Mouse (Mus musculus) liver, embryonic 12.5 days (tissue): ENCODE data around the gene Fdx1. TPM values are rescaled to one million over a fixed set of nuclear protein-coding genes. Genes with fewer than 3 reads are reported as not detected.

ENCODE experiments used
- ATAC-seq: fragments of 200-750 bp; cut with Nextera tagmentation; 2 replicates; pipeline ENCODE4 v1.8.0; 2017; ENCODE audit warnings: moderate number of reproducible peaks, mild to moderate bottlenecking, moderate library complexity
- H3K27ac ChIP-seq: fragments of 300-500 bp; sonication (generic); 2 replicates; pipeline ENCODE4 v1.5.1; 2016; ENCODE audit warnings: mild to moderate bottlenecking
- H3K27me3 ChIP-seq: fragments of 300-500 bp; sonication (generic); replicated peaks from 2 replicates; pipeline ENCODE4 v1.6.1; 2016; ENCODE audit warnings: mild to moderate bottlenecking, moderate library complexity
- H3K36me3 ChIP-seq: fragments of 300-500 bp; sonication (generic); 2 replicates; pipeline ENCODE4 v1.6.1; 2016; ENCODE audit warnings: mild to moderate bottlenecking, moderate library complexity
- H3K4me1 ChIP-seq: fragments of 300-500 bp; sonication (generic); 2 replicates; pipeline ENCODE4 v1.6.1; 2016
- H3K4me2 ChIP-seq: fragments of 300-500 bp; sonication (generic); 2 replicates; pipeline ENCODE4 v1.6.1; 2016; ENCODE audit warnings: mild to moderate bottlenecking, moderate library complexity
- H3K4me3 ChIP-seq: fragments of 300-500 bp; sonication (generic); 2 replicates; pipeline ENCODE4 v1.5.1; 2016; ENCODE audit warnings: mild to moderate bottlenecking, moderate library complexity
- H3K9ac ChIP-seq: fragments of 300-500 bp; sonication (generic); 2 replicates; pipeline ENCODE4 v1.6.1; 2016; ENCODE audit warnings: mild to moderate bottlenecking, moderate library complexity
- H3K9me3 ChIP-seq: fragments of 300-500 bp; sonication (generic); replicated peaks from 2 replicates; pipeline ENCODE4 v1.6.1; 2016; ENCODE audit warnings: mild to moderate bottlenecking, moderate library complexity
- WGBS: fragments of 180-500 bp; shearing (Covaris S2); methylation state at CpG from one replicate; pipeline ENCODE4 v1.1.7; 2016; ENCODE audit not compliant: insufficient replicate concordance; 5-methylcytosine and 5-hydroxymethylcytosine counted together
- polyA plus RNA-seq: library from polyadenylated mRNA; unstranded; fragments of >200 nt; fragmentation: Nextera tagmentation; extraction: Ambion mirVana; gene quantifications from 2 replicates; pipeline ENCODE4 v1.2.1, GENCODE M21; 2016

Gene Fdx1
- polyA plus RNA-seq, 1 experiment from 2014 or later: 34.4 TPM

DNA sequence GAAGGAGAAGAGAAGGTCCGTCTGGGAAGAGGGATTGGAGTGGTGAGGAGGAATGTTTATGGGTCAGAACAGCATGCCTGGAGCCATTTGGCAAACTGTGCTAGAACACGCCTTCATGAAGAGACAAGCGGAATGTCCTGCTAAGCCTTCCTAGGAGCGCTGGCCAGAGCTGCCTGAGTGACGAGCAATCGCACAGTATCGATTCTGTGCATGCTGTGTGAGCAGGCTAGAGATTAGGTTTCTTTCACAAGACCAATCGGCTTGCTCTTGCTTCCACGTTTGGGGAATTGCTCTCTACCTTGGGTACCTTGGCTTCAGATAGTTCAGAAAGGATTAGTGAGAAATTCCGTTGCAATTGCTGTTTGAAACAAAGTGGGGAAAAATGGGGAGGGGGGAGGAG, 35.2 kb downstream of the Fdx1 start:
- Histone ChIP-seq H3K4me2 (no peak overlapping the region), H3K4me1 (peaks cover 18% of the 10 kb centered on the region; the same call in 1 of the 2 replicates)
- 61% methylated on average over 10 of the region's 10 CpGs for WGBS

DNA sequence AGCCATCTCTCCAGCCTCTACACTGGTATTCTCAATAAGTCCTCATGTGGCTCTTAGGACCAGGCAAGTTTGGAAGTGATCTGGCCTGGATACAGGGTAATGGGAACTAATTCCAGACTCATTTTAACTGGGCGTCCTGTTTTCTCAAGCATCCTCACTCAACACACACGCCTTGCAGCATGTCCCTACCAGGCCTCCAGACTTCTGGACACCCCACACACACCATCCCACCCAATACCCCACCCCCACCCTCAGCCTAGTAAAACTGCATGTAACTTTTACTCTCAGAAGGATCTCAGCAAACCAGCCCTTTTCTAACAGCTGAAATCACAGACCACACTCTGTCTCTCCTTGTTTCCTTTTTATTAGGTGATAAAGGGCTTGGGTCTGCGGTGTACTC, 35.7 kb downstream of the Fdx1 start:
- H3K36me3 ChIP-seq: no peaks in the 10 kb centered on the region
- H3K4me1 ChIP-seq: peaks cover 18% of the 10 kb centered on the region; the same call in 1 of the 2 replicates
- WGBS: 60% methylated on average over 3 of the region's 3 CpGs
- H3K4me2 ChIP-seq: no peak overlapping the region
- no peaks in the 10 kb centered on the region for H3K27me3 ChIP-seq
- no peak for ATAC-seq
- no peak overlapping the region for H3K4me3 ChIP-seq
- H3K9ac ChIP-seq: no peak overlapping the region
- no peaks in the 10 kb centered on the region for H3K9me3 ChIP-seq
- no peak overlapping the region for H3K27ac ChIP-seq

More for the DNA sequence above, 35.2 kb downstream of the Fdx1 start:
- ATAC-seq: no peak
- H3K27ac ChIP-seq: no peak overlapping the region
- H3K9ac ChIP-seq: no peak overlapping the region
- no peaks in the 10 kb centered on the region for H3K9me3 ChIP-seq
- H3K36me3 ChIP-seq: no peaks in the 10 kb centered on the region
- no peak overlapping the region for H3K4me3 ChIP-seq
- no peaks in the 10 kb centered on the region for H3K27me3 ChIP-seq

DNA sequence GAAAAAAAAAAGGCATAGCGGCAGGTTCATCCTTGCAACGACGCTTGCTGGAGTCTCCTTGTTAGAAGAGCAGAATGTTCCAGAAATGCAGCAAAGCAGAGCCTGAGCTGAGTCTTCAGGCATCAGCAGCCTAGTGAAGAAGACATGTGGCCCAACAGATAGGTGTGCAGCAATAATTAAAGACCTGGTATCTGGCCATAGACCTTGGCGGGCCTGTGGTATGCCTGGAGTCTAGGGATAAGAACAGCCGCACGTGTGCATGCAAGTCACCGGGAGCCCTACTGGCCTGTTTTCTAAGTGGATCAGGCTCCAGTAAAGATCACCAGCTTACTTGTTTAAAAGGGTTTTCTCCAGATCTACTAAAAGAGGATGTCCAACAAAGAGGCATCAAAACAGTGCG, 36.7 kb downstream of the Fdx1 start:
- no peak overlapping the region for H3K9ac ChIP-seq
- H3K4me1 ChIP-seq: peaks cover 18% of the 10 kb centered on the region; the same call in 1 of the 2 replicates
- no peak overlapping the region for H3K27ac ChIP-seq
- no peak overlapping the region for H3K4me3 ChIP-seq
- no peak overlapping the region for H3K4me2 ChIP-seq
- no peaks in the 10 kb centered on the region for H3K36me3 ChIP-seq
- H3K9me3 ChIP-seq: no peaks in the 10 kb centered on the region
- WGBS: 69% methylated on average over 8 of the region's 8 CpGs
- H3K27me3 ChIP-seq: no peaks in the 10 kb centered on the region
- 0 out of 2 replicates have a peak, but pooled peaks have one; percentile 42 for ATAC-seq

DNA sequence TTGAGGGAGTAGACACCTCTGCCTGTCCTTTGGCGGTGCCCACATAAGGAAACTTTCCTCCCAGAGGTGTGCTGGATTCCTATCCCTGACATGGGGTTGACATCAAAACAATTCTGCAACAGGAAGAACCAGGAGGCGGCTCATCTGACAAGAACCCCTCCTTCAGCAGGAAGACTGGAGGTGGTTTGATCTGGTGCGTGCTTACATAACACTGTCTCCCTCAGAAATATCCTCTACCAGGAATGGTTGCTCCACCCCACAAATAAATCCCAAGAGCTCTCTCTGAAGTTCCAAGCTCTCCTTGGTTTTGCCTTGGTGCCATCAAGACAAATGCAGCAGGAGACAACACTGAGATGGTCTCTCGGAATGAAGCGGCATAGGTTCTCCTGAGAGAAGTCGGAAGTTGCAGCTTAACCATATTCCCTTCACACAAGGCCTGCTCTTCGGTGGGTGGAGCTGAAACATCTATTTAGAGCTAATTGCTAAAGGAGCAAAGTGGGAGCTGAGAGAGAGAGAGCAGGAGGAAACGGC, 38.7 kb downstream of the Fdx1 start:
- ATAC-seq: no peak
- Histone ChIP-seq H3K4me2 (no peak overlapping the region), H3K9me3 (no peaks in the 10 kb centered on the region), H3K9ac (no peak overlapping the region), H3K27me3 (no peaks in the 10 kb centered on the region), H3K36me3 (no peaks in the 10 kb centered on the region), H3K4me1 (peaks cover 11% of the 10 kb centered on the region; the same call in 1 of the 2 replicates), H3K4me3 (no peak overlapping the region), H3K27ac (no peak overlapping the region)
- WGBS: 62% methylated on average over 8 of the region's 8 CpGs

DNA sequence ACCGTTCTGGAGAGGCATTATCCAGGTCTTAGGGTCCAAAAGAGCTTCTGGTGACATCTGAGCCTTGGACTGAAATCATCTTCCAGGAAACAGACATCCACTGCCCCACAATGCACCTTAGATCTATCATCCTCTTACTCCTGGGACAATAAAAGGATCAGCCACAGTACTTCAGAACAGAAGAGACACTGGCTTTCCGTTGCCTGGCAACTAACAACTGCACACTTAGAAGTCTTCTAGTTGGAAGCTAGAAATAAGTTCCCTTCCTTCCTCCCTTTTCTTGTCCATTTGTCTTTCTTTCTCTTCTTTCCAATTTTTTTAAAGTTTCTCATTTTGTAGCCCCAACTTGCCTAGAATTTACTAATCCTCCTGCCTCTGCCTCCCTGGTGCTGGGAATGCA, 40.6 kb downstream of the Fdx1 start:
- H3K4me2 ChIP-seq: no peak overlapping the region
- H3K4me1 ChIP-seq: peaks cover 2% of the 10 kb centered on the region; the same call in 1 of the 2 replicates
- H3K9ac ChIP-seq: no peak overlapping the region
- H3K27ac ChIP-seq: no peak overlapping the region
- no peak for ATAC-seq
- H3K9me3 ChIP-seq: no peaks in the 10 kb centered on the region
- WGBS: 79% methylated on average over 2 of the region's 2 CpGs
- H3K36me3 ChIP-seq: no peaks in the 10 kb centered on the region
- H3K4me3 ChIP-seq: no peak overlapping the region
- no peaks in the 10 kb centered on the region for H3K27me3 ChIP-seq

DNA sequence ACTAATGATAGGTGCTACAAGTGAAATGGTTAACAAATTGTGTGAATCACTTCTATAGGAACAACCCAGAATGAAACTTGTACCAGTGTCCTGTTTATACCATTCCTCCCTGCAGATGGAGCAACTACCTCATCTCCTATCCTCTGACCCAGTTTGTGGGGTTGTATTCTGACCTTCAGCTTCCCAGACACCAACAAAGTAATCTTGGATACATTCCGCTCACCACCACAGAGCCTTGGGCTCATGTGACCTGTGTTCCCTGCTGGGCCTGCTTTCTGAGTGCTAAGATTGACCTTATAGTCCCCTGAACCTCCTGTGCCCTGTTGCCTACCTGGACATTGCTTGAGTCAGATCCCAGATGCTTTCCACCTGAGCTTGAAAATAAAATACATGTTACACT, 47.8 kb downstream of the Fdx1 start:
- H3K9ac ChIP-seq: no peak overlapping the region
- H3K9me3 ChIP-seq: no peaks in the 10 kb centered on the region
- no peak for ATAC-seq
- no peaks in the 10 kb centered on the region for H3K4me1 ChIP-seq
- H3K4me2 ChIP-seq: no peak overlapping the region
- H3K4me3 ChIP-seq: no peak overlapping the region
- WGBS: 76% methylated on average over 1 of the region's 1 CpGs
- H3K36me3 ChIP-seq: no peaks in the 10 kb centered on the region
- H3K27me3 ChIP-seq: no peaks in the 10 kb centered on the region
- H3K27ac ChIP-seq: no peak overlapping the region

DNA sequence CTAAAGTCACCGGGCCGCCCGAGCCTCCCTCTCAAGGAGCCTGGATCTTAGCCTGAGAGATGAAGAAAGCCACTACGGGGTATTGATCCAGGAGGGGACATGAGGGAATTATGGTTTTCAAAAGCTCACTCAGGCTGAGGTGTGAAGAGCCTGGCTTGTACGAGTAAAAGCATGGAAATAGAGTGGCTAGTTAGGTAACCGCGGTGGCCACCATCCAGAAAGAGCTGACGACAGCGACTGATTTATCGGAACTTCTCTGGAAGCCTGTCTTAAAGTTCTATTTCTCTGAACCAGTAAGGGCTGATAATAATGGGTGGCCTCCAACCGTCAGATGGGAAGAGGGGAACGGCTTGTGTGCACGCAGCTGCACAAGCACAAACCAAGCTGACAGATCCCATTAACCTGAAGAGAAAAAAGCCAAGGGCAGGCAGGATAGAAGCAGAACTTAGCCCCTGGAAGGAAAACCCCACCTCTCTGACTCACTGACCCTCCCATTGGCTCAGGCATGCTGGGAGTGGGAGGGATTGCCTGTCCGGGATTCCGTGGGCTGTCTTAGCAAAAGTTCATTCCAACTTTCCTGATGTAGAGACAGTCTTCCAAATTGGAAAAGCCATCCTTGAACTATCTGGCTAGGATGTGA, 48.8 kb downstream of the Fdx1 start:
- Histone ChIP-seq H3K4me1 (no peaks in the 10 kb centered on the region), H3K4me3 (no peak overlapping the region), H3K36me3 (no peaks in the 10 kb centered on the region), H3K27ac (no peak overlapping the region), H3K9me3 (no peaks in the 10 kb centered on the region), H3K9ac (no peak overlapping the region), H3K4me2 (no peak overlapping the region), H3K27me3 (no peaks in the 10 kb centered on the region)
- 66% methylated on average over 15 of the region's 15 CpGs for WGBS
- no peak for ATAC-seq

DNA sequence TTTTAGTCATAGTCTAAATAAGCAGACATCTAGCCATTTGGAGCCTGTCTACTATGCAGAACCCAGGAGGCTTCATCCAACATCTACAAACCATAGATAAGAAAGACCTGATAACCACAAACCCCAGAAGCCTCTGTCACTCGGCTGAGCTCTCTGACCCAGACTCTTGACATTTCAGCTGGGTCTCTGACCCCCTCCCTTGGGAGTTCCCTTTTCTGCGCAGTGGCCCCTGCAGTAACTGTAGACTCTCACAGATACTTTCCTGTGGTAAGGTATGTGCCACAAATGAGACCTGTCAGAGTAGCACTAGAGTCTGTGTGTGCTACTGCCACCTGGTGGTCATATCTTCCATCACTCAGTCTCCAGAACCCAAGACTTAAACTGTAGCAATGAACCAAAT, 54.5 kb downstream of the Fdx1 start:
- ATAC-seq: 0 out of 2 replicates have a peak, but pooled peaks have one; percentile 30
- H3K9me3 ChIP-seq: no peaks in the 10 kb centered on the region
- no peak overlapping the region for H3K4me2 ChIP-seq
- H3K36me3 ChIP-seq: no peaks in the 10 kb centered on the region
- H3K27ac ChIP-seq: no peak overlapping the region
- no peaks in the 10 kb centered on the region for H3K27me3 ChIP-seq
- no peak overlapping the region for H3K9ac ChIP-seq
- no peak overlapping the region for H3K4me3 ChIP-seq
- H3K4me1 ChIP-seq: no peaks in the 10 kb centered on the region
- 2% methylated on average over 2 of the region's 2 CpGs for WGBS

DNA sequence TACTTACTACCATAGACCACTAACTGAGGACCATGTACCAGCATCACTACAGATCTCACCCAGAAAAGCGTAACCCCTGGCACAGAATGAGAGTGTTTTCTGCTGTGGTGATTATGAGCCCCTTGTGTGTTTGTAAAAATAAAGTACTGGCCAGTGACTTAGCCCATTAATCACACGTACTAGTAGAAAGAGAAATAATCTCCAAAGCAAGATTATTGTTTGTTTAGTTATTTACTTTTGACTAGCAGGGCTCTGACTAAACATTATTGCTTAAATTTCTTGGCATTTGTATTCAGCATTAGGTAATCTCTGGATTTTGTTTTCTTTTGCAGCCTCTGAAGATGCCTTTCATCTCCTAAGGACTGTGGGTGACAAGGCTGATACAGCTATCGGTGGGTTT, 55.1 kb downstream of the Fdx1 start:
- no peaks in the 10 kb centered on the region for H3K27me3 ChIP-seq
- H3K9ac ChIP-seq: no peak overlapping the region
- no peak overlapping the region for H3K4me3 ChIP-seq
- H3K9me3 ChIP-seq: no peaks in the 10 kb centered on the region
- no peak overlapping the region for H3K27ac ChIP-seq
- H3K4me1 ChIP-seq: no peaks in the 10 kb centered on the region
- WGBS: 69% methylated on average over 3 of the region's 3 CpGs
- no peaks in the 10 kb centered on the region for H3K36me3 ChIP-seq
- no peak overlapping the region for H3K4me2 ChIP-seq
- ATAC-seq: no peak

DNA sequence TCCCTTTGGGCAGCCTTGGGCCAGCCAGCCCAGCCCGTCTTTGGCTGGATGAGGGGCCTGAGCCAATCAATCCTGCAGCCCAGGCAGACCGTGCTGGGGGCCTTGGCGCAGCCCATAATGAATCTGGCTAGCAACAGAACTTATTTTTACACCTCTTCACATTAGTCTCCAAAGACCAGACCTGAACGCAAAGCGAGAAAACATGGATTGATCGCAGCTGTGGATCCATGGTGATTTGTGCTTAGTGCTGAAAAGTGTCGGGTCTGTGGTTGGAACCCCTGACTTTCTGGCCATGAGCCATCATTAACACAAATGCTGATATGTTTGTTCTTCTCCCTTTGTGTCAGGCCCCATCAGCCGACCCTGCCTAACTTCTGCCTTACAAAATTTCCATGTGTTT, 56.4 kb downstream of the Fdx1 start:
- H3K9me3 ChIP-seq: no peaks in the 10 kb centered on the region
- H3K4me1 ChIP-seq: no peaks in the 10 kb centered on the region
- ATAC-seq: no peak
- WGBS: 75% methylated on average over 8 of the region's 8 CpGs
- no peaks in the 10 kb centered on the region for H3K27me3 ChIP-seq
- H3K27ac ChIP-seq: no peak overlapping the region
- H3K4me2 ChIP-seq: no peak overlapping the region
- H3K9ac ChIP-seq: no peak overlapping the region
- H3K4me3 ChIP-seq: no peak overlapping the region
- no peaks in the 10 kb centered on the region for H3K36me3 ChIP-seq
